Mouse (Mus musculus) liver, embryonic 14.5 days (tissue): ENCODE data around the gene Zfp36l2. TPM values are rescaled to one million over a fixed set of nuclear protein-coding genes. Genes with fewer than 3 reads are reported as not detected.
"Not testable (repeated sequence)": the region's sequence is repeated elsewhere in the genome, so short reads cannot be mapped to it uniquely, and the experiment has no call there.

Experiments used
- ATAC-seq: fragments of 200-750 bp; cut with Nextera tagmentation; 2 replicates; pipeline ENCODE4 v1.8.0; 2017; ENCODE audit warnings: moderate number of reproducible peaks, mild to moderate bottlenecking, moderate library complexity; ENCODE audit not compliant: insufficient read depth
- DNase-seq, 3 experiments: peaks; one replicate each; pipeline ENCODE4 v3.0.0-alpha.2; 2012 to 2013; ENCODE audit warnings: low read depth in 3 of 3, low spot score in 3 of 3
- H3K27ac ChIP-seq: fragments of 300-500 bp; sonication (generic); 2 replicates; pipeline ENCODE4 v1.5.1; 2014; ENCODE audit warnings: moderate library complexity, mild to moderate bottlenecking, control low read depth, inconsistent platforms
- H3K27me3 ChIP-seq: fragments of 300-500 bp; sonication (generic); 2 replicates; pipeline ENCODE4 v1.6.1; 2014; ENCODE audit warnings: mild to moderate bottlenecking, low read length, moderate library complexity; ENCODE audit not compliant: control insufficient read depth, insufficient read depth
- H3K36me3 ChIP-seq: fragments of 300-500 bp; sonication (generic); replicated peaks from 2 replicates; pipeline ENCODE4 v1.6.1; 2014; ENCODE audit warnings: low read depth; ENCODE audit not compliant: control insufficient read depth, insufficient read depth
- H3K4me1 ChIP-seq, 2 experiments: fragments of 200-500 bp in 1 of 2; fragments of 300-500 bp in 1 of 2; sonication (generic) in 1 of 2; replicated peaks; 2 replicates each; pipeline ENCODE4 v1.6.1; 2012 to 2014; ENCODE audit warnings: antibody characterized with exemption in 1 of 2, inconsistent platforms in 1 of 2, low read length in 1 of 2; ENCODE audit not compliant: control insufficient read depth in 2 of 2, insufficient read depth in 2 of 2
- H3K4me2 ChIP-seq: fragments of 300-500 bp; sonication (generic); 2 replicates; pipeline ENCODE4 v1.6.1; 2014; ENCODE audit warnings: low read depth, mild to moderate bottlenecking, control low read depth, moderate library complexity
- H3K4me3 ChIP-seq, 2 experiments: fragments of 200-500 bp in 1 of 2; fragments of 300-500 bp in 1 of 2; sonication (generic) in 1 of 2; 2 replicates each; pipeline ENCODE4 v1.5.1; 2012 to 2014; ENCODE audit warnings: low read depth in 2 of 2, low read length in 2 of 2, mild to moderate bottlenecking in 2 of 2, control low read depth in 1 of 2, inconsistent platforms in 1 of 2, moderate library complexity in 1 of 2; ENCODE audit not compliant: insufficient read depth in 1 of 2
- H3K9ac ChIP-seq: fragments of 300-500 bp; sonication (generic); replicated peaks from 2 replicates; pipeline ENCODE4 v1.6.1; 2014; ENCODE audit warnings: mild to moderate bottlenecking, control low read depth, moderate library complexity
- H3K9me3 ChIP-seq: fragments of 300-500 bp; sonication (generic); 2 replicates; pipeline ENCODE4 v1.6.1; 2016; ENCODE audit warnings: low read length, mixed read lengths; ENCODE audit not compliant: control insufficient read depth
- CTCF ChIP-seq: IDR thresholded peaks from 2 replicates; pipeline ENCODE4 v1.5.1; 2016; ENCODE audit warnings: antibody characterized with exemption, low read depth, control low read depth
- EP300 ChIP-seq: IDR thresholded peaks from 2 replicates; pipeline ENCODE4 v1.6.1; 2016; ENCODE audit warnings: antibody characterized with exemption, low read depth
- WGBS: fragments of 180-500 bp; shearing (Covaris S2); extraction: QIAGEN DNeasy Blood & Tissue Kit; methylation state at CpG from one replicate; pipeline ENCODE4 v1.1.7; 2014; ENCODE audit not compliant: insufficient replicate concordance; 5-methylcytosine and 5-hydroxymethylcytosine counted together
- polyA plus RNA-seq, 2 experiments: library from polyadenylated mRNA; depleted of rRNA in 1 of 2; stranded (reverse) in 1 of 2; unstranded in 1 of 2; fragments of >200 nt; fragmentation: Nextera tagmentation in 1 of 2; extraction: Ambion mirVana in 1 of 2; gene quantifications; 2 replicates each; pipeline versions ENCODE4 v1.2.1 to v1.2.3; 2012 to 2014

Gene Zfp36l2
- 22.7 and 27.3 TPM in 2 replicates for polyA plus RNA-seq (2012; rRNA removed)
- polyA plus RNA-seq (2014; fragmentation: Nextera tagmentation; extraction: Ambion mirVana) = 9.9 and 11.6 TPM in 2 replicates

- Histone ChIP-seq H3K9ac (peak within 1 kb of the TSS; percentile 94), H3K9me3 (no peaks in the 10 kb centered on the region), H3K27ac (peak within 1 kb of the TSS; percentile 86), H3K4me3 (peak within 1 kb of the TSS; percentile 76 to 92), H3K4me2 (peak within 1 kb of the TSS; percentile 96), H3K36me3 (peaks cover 11% of the 10 kb centered on the region), H3K27me3 (no peaks in the 10 kb centered on the region), H3K4me1 (peaks cover 16 to 18% of the 10 kb centered on the region in 2 experiments)
- ATAC-seq (peak; percentile 73), DNase-seq (peak; percentile 77 to 83 (median 78))
- WGBS = under 1% methylated on average over 70 of the region's 76 CpGs
- no peak for TF ChIP-seq CTCF
- no peak; the same call in 1 of the 2 replicates for TF ChIP-seq EP300
Observed at GRCm38 (mm10) chr17:84187727-84188373, at the start of gene Zfp36l2. Gene Zfp36l2, minus strand, starts transcription at chr17:84187947.

DNA sequence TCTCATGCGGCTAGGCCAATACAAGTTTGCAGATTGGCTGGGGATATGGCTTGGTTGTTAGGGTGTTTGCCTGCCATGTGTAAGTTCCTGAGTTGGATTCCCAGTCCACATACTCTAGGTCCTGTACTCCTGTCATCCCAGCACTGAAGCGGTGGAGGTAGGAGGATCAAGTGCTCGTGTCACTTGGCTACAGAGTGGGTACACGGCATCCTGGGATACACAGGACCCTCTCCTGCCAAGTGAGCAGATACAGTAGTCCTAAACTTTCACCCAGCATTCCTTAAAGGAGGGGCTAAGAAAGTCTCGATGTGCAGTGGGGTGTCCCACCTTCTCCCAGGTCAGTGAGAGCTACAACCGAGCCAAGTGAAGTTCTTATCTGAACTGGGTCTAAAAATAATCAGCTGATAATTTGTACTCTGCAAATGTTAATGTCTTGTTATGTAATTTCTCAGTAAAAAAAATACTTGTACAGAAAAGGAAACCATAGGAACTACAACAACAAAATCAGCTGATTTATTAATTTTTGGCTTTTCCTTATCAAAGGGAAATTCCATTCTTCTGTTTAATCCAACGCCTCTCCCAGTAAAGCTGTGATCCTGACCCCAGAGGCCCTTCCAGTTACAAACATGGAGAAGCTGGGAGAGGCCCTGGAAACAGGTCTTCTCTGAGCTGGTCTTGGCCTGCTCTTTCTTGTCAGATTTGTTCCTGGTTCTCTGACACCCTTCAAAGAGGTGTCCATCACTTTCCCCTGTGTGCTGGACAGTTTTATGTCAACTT is 49.2 kb upstream of the Zfp36l2 start:
- TF ChIP-seq CTCF (no peak), EP300 (no peak)
- no peak overlapping the region for H3K27ac ChIP-seq
- H3K4me1 ChIP-seq = peaks cover 3 to 31% of the 10 kb centered on the region in 2 experiments
- no peak overlapping the region for H3K4me2 ChIP-seq
- no peaks in the 10 kb centered on the region for H3K9me3 ChIP-seq
- WGBS = 71% methylated on average over 7 of the region's 7 CpGs
- no peaks in the 10 kb centered on the region for H3K27me3 ChIP-seq
- DNase-seq (no peak), ATAC-seq (no peak)
- H3K4me3 ChIP-seq = no peak overlapping the region
- H3K36me3 ChIP-seq = no peaks in the 10 kb centered on the region
- H3K9ac ChIP-seq = no peak overlapping the region

GRCm38 (mm10) chr17:84235399-84235928 is 47.7 kb upstream of the Zfp36l2 start:
- Histone ChIP-seq H3K9ac (no peak overlapping the region), H3K4me1 (peaks cover 3 to 31% of the 10 kb centered on the region in 2 experiments), H3K36me3 (no peaks in the 10 kb centered on the region), H3K4me2 (no peak overlapping the region), H3K9me3 (no peaks in the 10 kb centered on the region), H3K4me3 (no peak overlapping the region), H3K27ac (no peak overlapping the region), H3K27me3 (no peaks in the 10 kb centered on the region)
- no peak for ATAC-seq
- DNase-seq = peak in 1 of 3 experiments; percentile 16
- WGBS = 68% methylated on average over 4 of the region's 4 CpGs
- no peak for TF ChIP-seq CTCF
- TF ChIP-seq EP300 = no peak

DNA sequence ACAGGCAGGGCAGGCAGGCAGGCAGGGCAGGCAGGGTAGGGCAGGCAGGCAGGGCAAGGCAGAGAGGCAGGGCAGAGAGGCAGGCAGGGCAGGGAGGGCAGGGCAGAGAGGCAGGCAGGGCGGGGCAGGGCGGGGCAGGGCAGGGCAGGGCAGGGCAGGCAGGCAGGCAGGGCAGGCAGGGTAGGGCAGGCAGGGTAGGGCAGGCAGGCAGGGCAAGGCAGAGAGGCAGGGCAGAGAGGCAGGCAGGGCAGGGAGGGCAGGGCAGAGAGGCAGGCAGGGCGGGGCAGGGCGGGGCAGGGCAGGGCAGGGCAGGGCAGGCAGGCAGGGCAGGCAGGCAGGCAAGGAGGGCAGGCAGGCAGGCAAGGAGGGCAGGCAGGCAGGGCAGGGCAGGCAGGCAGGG is 47.0 kb upstream of the Zfp36l2 start:
- not testable (repeated sequence) for H3K9ac ChIP-seq, H3K27me3 ChIP-seq, H3K4me2 ChIP-seq, H3K9me3 ChIP-seq, DNase-seq, H3K4me3 ChIP-seq, H3K36me3 ChIP-seq, H3K27ac ChIP-seq
- peak; percentile 66 for ATAC-seq
- 80% methylated on average over 2 of the region's 4 CpGs for WGBS
- peaks cover 3 to 31% of the 10 kb centered on the region in 2 experiments for H3K4me1 ChIP-seq

DNA sequence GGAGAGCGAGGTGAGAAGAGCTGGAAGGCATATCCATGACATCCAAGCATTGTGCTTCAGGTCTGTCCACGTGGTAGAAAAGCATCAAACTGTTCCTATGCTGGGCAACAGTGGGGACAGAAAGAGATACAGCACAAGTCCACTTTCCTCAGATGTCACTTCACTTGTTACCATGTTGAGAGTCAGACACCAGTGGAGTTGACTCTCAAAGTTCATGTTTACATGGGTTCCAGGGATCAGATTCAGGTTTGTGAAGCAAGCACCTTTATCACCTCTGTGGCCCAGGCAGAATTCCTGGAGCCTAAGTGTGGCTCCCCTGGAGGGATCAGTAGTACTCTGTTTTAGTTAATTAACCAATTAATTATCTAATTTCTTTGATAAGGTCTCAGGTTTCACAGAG is 46.0 kb upstream of the Zfp36l2 start:
- no peak overlapping the region for H3K4me2 ChIP-seq
- H3K9me3 ChIP-seq = no peaks in the 10 kb centered on the region
- no peaks in the 10 kb centered on the region for H3K27me3 ChIP-seq
- H3K4me1 ChIP-seq = peaks cover 3 to 27% of the 10 kb centered on the region in 2 experiments
- ATAC-seq (no peak), DNase-seq (no peak)
- no peak overlapping the region for H3K27ac ChIP-seq
- H3K4me3 ChIP-seq = no peak overlapping the region
- H3K36me3 ChIP-seq = peaks cover 2% of the 10 kb centered on the region
- 65% methylated on average over 2 of the region's 2 CpGs for WGBS
- TF ChIP-seq EP300 (no peak), CTCF (no peak)
- H3K9ac ChIP-seq = no peak overlapping the region
